Mouse (Mus musculus): ENCODE measurements around the gene Sparc. TPM values are rescaled to one million over a fixed set of nuclear protein-coding genes. Genes with fewer than 3 reads are reported as not detected.

The Sparc gene
- total and polyA plus RNA-seq, 2 experiments from 2014 or later: 356 to 794 TPM

DNA sequence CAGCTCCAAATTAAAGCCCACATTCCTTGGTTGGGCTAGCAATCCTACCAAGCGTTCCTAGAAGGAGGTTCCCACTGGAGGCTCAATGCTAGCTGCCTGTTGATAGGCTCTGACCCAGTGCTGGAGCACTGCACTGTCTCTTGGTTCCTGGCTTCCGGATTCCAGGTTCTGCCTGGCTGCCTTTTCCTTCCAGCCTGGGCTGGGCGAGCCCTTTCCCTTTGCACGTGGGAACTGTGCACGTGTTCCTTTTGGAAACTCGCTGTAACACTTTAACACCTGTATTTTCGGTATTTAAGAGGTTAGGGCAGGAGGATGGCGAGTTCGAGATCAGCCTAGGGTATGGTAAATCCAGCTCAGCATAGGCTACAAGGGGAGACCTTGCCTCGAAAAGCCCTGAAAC, 45.0 kb upstream of the Sparc start:
- Histone ChIP-seq H3K9ac (replicated peaks; ENCODE audit: low read length) (no peak overlapping the region), H3K27me3 (ENCODE audit: insufficient read depth, low read length) (no peaks in the 10 kb centered on the region), H3K4me2 (ENCODE audit: low read depth, low read length) (peak overlapping the region; percentile 73), H3K27ac (peak overlapping the region; percentile 85; the same call in 1 of the 2 replicates), H3K9me3 (ENCODE audit: low read length) (no peaks in the 10 kb centered on the region), H3K36me3 (ENCODE audit: insufficient read depth, low read length) (no peaks in the 10 kb centered on the region), H3K4me1 (ENCODE audit: insufficient read depth, low read length) (peaks cover 13% of the 10 kb centered on the region), H3K4me3 (ENCODE audit: low read length) (peak overlapping the region; percentile 38; the same call in 1 of the 2 replicates)
- WGBS: 66% methylated on average over 10 of the region's 10 CpGs
- TF ChIP-seq CTCF (IDR thresholded peaks at IDR 0.05; ENCODE audit: low read depth): no peak
- ATAC-seq (no peak), DNase-seq (ENCODE audit: low spot score) (no peak)

DNA sequence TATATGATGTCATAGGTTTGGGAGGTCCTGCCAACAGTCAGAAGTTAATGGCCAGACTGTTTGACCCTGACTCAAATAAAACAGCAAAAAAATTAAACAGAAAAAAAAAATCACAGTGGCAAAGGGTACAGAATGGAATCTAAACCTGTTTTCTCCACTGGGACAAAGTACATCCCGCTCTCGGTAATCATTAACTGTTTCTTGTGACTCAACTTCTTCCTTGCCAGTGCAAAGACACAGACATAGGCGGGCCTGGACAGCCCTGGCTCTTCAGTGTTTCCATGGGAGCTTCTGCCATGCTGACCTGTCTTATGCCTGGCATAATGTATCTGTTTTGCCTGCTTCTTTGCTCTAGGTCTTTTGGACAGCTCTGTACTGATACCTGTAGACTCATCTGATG, 42.2 kb upstream of the Sparc start:
- DNase-seq (ENCODE audit: low spot score) (no peak), ATAC-seq (no peak)
- TF ChIP-seq CTCF (IDR thresholded peaks at IDR 0.05; ENCODE audit: low read depth): no peak
- H3K27ac ChIP-seq: no peak overlapping the region
- H3K4me2 ChIP-seq (ENCODE audit: low read depth, low read length): no peak overlapping the region
- H3K4me3 ChIP-seq (ENCODE audit: low read length): no peak overlapping the region
- H3K4me1 ChIP-seq (ENCODE audit: insufficient read depth, low read length): peaks cover 12% of the 10 kb centered on the region
- 85% methylated on average over 3 of the region's 3 CpGs for WGBS
- H3K9ac ChIP-seq (replicated peaks; ENCODE audit: low read length): no peak overlapping the region
- no peaks in the 10 kb centered on the region for H3K36me3 ChIP-seq (ENCODE audit: insufficient read depth, low read length)
- no peaks in the 10 kb centered on the region for H3K9me3 ChIP-seq (ENCODE audit: low read length)
- no peaks in the 10 kb centered on the region for H3K27me3 ChIP-seq (ENCODE audit: insufficient read depth, low read length)

DNA sequence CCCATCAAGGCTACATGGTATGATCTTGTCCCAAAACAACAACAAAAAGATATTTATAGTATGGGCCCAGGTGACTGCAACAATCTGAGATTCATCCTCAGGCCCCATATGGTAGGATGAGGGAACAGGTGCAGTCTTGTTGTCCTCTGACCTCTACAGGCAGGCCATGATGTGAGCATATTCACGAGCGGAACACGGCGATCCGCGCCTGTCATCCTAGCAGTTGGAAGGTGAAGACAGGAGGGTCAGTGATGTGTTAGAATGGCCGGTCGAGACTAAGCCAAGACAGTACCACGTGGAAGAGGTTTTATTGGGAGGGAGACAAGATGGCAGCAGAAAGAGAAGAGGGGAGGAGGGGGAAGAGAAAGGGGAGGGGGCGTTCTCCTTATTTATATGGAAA, 41.7 kb upstream of the Sparc start:
- H3K36me3 ChIP-seq (ENCODE audit: insufficient read depth, low read length): no peaks in the 10 kb centered on the region

DNA sequence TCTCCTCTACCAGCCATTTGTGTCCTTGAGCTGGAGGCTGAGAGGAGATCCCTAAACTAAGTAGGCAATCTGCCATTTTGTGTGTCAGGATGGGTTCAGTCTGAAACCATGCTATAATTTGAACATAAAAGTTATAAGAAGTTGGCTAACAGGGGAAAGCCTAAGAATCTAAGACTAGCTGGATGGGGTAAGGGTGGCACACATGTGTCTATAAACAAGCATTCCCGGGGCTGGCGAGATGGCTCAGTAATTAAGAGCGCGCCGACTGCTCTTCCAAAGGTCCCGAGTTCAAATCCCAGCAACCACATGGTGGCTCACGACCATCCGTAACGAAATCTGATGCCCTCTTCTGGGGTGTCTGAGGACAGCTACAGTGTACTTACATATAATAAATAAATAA, 39.2 kb upstream of the Sparc start:
- Histone ChIP-seq H3K4me1 (ENCODE audit: insufficient read depth, low read length) (peaks cover 14% of the 10 kb centered on the region), H3K9ac (replicated peaks; ENCODE audit: low read length) (no peak overlapping the region), H3K4me3 (ENCODE audit: low read length) (no peak overlapping the region), H3K36me3 (ENCODE audit: insufficient read depth, low read length) (no peaks in the 10 kb centered on the region), H3K27ac (no peak overlapping the region), H3K4me2 (ENCODE audit: low read depth, low read length) (no peak overlapping the region), H3K9me3 (ENCODE audit: low read length) (no peaks in the 10 kb centered on the region), H3K27me3 (ENCODE audit: insufficient read depth, low read length) (no peaks in the 10 kb centered on the region)
- ATAC-seq (no peak), DNase-seq (ENCODE audit: low spot score) (no peak)
- TF ChIP-seq CTCF (IDR thresholded peaks at IDR 0.05; ENCODE audit: low read depth): no peak
- 98% methylated on average over 9 of the region's 9 CpGs for WGBS

More for the DNA sequence above, 41.7 kb upstream of the Sparc start:
- WGBS: 85% methylated on average over 10 of the region's 10 CpGs
- Histone ChIP-seq H3K4me1 (ENCODE audit: insufficient read depth, low read length) (peaks cover 16% of the 10 kb centered on the region), H3K4me2 (ENCODE audit: low read depth, low read length) (no peak overlapping the region), H3K27me3 (ENCODE audit: insufficient read depth, low read length) (no peaks in the 10 kb centered on the region), H3K9me3 (ENCODE audit: low read length) (no peaks in the 10 kb centered on the region), H3K9ac (replicated peaks; ENCODE audit: low read length) (no peak overlapping the region), H3K4me3 (ENCODE audit: low read length) (no peak overlapping the region), H3K27ac (no peak overlapping the region)
- no peak for TF ChIP-seq CTCF (IDR thresholded peaks at IDR 0.05; ENCODE audit: low read depth)
- ATAC-seq (no peak), DNase-seq (ENCODE audit: low spot score) (no peak)

- H3K4me2 ChIP-seq (ENCODE audit: low read depth, low read length): peak within 1 kb of the TSS; percentile 100
- no peaks in the 10 kb centered on the region for H3K9me3 ChIP-seq (ENCODE audit: low read length)
- H3K27ac ChIP-seq: peak within 1 kb of the TSS; percentile 75
- H3K36me3 ChIP-seq (ENCODE audit: insufficient read depth, low read length): no peaks in the 10 kb centered on the region
- TF ChIP-seq CTCF (IDR thresholded peaks at IDR 0.05; ENCODE audit: low read depth): no peak
- H3K9ac ChIP-seq (replicated peaks; ENCODE audit: low read length): peak within 1 kb of the TSS; percentile 63
- under 1% methylated on average over 36 of the region's 36 CpGs for WGBS
- peak; percentile 99 for ATAC-seq
- DNase-seq (ENCODE audit: low spot score): peak; percentile 97
- H3K27me3 ChIP-seq (ENCODE audit: insufficient read depth, low read length): no peaks in the 10 kb centered on the region
- peaks cover 14% of the 10 kb centered on the region for H3K4me1 ChIP-seq (ENCODE audit: insufficient read depth, low read length)
- H3K4me3 ChIP-seq (ENCODE audit: low read length): peak within 1 kb of the TSS; percentile 69
These were observed 38.1 kb upstream of the Sparc start, which contains the start of gene Atox1 for GRCm38 (mm10) chr11:55461019-55461645. Gene Atox1, minus strand, starts transcription at chr11:55461239.

- no peaks in the 10 kb centered on the region for H3K36me3 ChIP-seq (ENCODE audit: insufficient read depth, low read length)
- no peaks in the 10 kb centered on the region for H3K27me3 ChIP-seq (ENCODE audit: insufficient read depth, low read length)
- peak; percentile 71 for ATAC-seq
- peak overlapping the region; percentile 37 for H3K27ac ChIP-seq
- peak; percentile 41 for TF ChIP-seq CTCF (IDR thresholded peaks at IDR 0.05; ENCODE audit: low read depth)
- under 1% methylated on average over 17 of the region's 17 CpGs for WGBS
- H3K4me1 ChIP-seq (ENCODE audit: insufficient read depth, low read length): peaks cover 14% of the 10 kb centered on the region
- H3K9ac ChIP-seq (replicated peaks; ENCODE audit: low read length): peak overlapping the region; percentile 63
- peak; percentile 25 for DNase-seq (ENCODE audit: low spot score)
- H3K9me3 ChIP-seq (ENCODE audit: low read length): no peaks in the 10 kb centered on the region
- peak overlapping the region; percentile 69 for H3K4me3 ChIP-seq (ENCODE audit: low read length)
- peak overlapping the region; percentile 100 for H3K4me2 ChIP-seq (ENCODE audit: low read depth, low read length)
These were observed 37.6 kb upstream of the Sparc start for GRCm38 (mm10) chr11:55460559-55461018.
